Mouse (Mus musculus) erythroid progenitor cell, adult 5-6 weeks (primary cell): ENCODE results near the gene Btbd35f24. TPM values are rescaled to one million over a fixed set of nuclear protein-coding genes. Genes with fewer than 3 reads are reported as not detected.
"Not testable (repeated sequence)": the region's sequence is repeated elsewhere in the genome, so short reads cannot be mapped to it uniquely, and the experiment has no call there.

Experiments
- ATAC-seq: replicated peaks from 2 replicates; pipeline ENCODE4 v1.8.0; 2016; ENCODE audit warnings: moderate number of reproducible peaks, mild to moderate bottlenecking, moderate TSS enrichment, inconsistent platforms; ENCODE audit not compliant: poor library complexity, low FRiP score, severe bottlenecking
- total RNA-seq, 2 experiments: library from RNA; stranded (forward) in 1 of 2; stranded (reverse) in 1 of 2; fragments of 150-400 nt in 1 of 2; fragments of 186-747, 209-891 nt in 1 of 2; gene quantifications; 2 replicates each; pipeline versions ENCODE4 v1.2.3 to v1.2.4; 2015 to 2017; ENCODE audit warnings: low replicate concordance in 2 of 2

Btbd35f24 gene
- not detected in 2 replicates for total RNA-seq (2015; ENCODE audit: low replicate concordance)
- total RNA-seq (2017; ENCODE audit: low replicate concordance): not detected in 2 replicates

- not testable (repeated sequence) for ATAC-seq
Observed at GRCm38 (mm10) chrX:3195727-3196126, at the start of gene Btbd35f24. TSS of gene Btbd35f24 (minus strand) at chrX:3195827.

Other genes starting within 250 kb of the Btbd35f24 start
- not detected in 2 replicates for gene Btbd35f23, start 119.0 kb downstream of the Btbd35f24 start, total RNA-seq (2015; ENCODE audit: low replicate concordance)
- not detected in 2 replicates for gene Btbd35f23, start 119.0 kb downstream of the Btbd35f24 start, total RNA-seq (2017; ENCODE audit: low replicate concordance)
- gene Btbd35f11, start 247.9 kb upstream of the Btbd35f24 start, total RNA-seq (2015; ENCODE audit: low replicate concordance): not detected in 2 replicates
- not detected in 2 replicates for gene Btbd35f11, start 247.9 kb upstream of the Btbd35f24 start, total RNA-seq (2017; ENCODE audit: low replicate concordance)